In the genomic region with DNA sequence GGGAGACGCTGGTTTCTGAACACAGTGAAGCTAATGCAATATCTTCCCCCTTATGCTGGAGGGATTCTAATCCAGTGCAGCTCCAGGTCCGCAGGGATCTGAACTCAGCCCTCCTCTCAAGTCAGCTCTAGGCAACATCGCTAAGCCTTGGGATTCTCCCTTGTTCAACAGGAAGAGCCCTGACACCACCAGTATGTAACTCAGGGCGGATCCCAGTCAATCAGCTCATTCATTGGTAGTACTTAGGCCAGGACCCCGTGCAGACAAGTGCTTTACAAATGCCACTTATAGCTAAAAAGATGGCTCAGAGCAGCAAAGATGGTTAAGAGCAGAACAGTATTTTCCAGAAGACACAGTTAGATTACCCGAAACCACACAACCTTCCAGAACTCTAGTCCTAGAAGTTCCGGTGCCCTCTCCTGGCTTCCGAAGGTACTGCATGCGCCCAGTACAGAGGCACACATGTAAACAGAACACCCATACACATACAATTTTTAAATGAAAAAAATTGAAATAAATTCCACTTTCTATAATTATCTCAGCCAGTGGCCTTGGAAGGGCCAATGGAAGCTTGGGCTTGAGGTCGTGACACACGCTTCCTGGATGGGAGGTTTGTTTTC, we compare ENCODE assay signal across 8 mouse cellular contexts. TPM values are rescaled to one million over a fixed set of nuclear protein-coding genes. Genes with fewer than 3 reads are reported as not detected.
A peak's percentile ranks its signal among the peaks of the same experiment; 100 is the strongest.
DNase-seq lines count a peak whose midpoint lies in the region; ATAC-seq and TF ChIP-seq lines count a peak whose summit lies in the region.

No protein-coding gene starts in this region.

- 0 out of 4 replicates have a peak overlapping the region, but pooled peaks of 1 of the 2 experiments have one; percentile 30 for H3K4me3 ChIP-seq in ES-E14 (ENCODE audit: insufficient read depth in 1 of 2, low read depth in 1 of 2, low read length in 2 of 2, poor library complexity in 1 of 2, severe bottlenecking in 1 of 2)
- no peak overlapping the region for H3K4me3 ChIP-seq in forebrain, embryonic 15.5 days
- peak overlapping the region; percentile 22 for H3K4me3 ChIP-seq in liver, embryonic 16.5 days (ENCODE audit: low read depth, low read length)
- no peak overlapping the region for H3K4me3 ChIP-seq in neural tube, embryonic 11.5 days (ENCODE audit: low read depth, low read length)
- H3K4me3 ChIP-seq in testis, adult 2 months (ENCODE audit: control insufficient read depth, low read depth, low read length), result peak overlapping the region; percentile 51

- H3K27ac ChIP-seq in ES-E14 (ENCODE audit: insufficient read depth, low read depth, low read length, poor library complexity, severe bottlenecking), result no peak overlapping the region
- no peak overlapping the region for H3K27ac ChIP-seq in forebrain, embryonic 15.5 days (replicated peaks)
- no peak overlapping the region for H3K27ac ChIP-seq in liver, embryonic 16.5 days (ENCODE audit: low read length)
- H3K27ac ChIP-seq in neural tube, embryonic 11.5 days (ENCODE audit: low read depth, low read length), result no peak overlapping the region
- no peak overlapping the region for H3K27ac ChIP-seq in testis, adult 2 months (ENCODE audit: control insufficient read depth, insufficient read depth, low read depth, low read length)

- WGBS in forebrain, embryonic 15.5 days, result 27% methylated on average over 11 of the region's 11 CpGs
- WGBS in liver, embryonic 16.5 days (ENCODE audit: insufficient replicate concordance), result 17% methylated on average over 11 of the region's 11 CpGs
- WGBS in neural tube, embryonic 11.5 days, result 28% methylated on average over 11 of the region's 11 CpGs

- peaks cover 6% of the 10 kb centered on the region; the same call in 1 of the 2 replicates for H3K27me3 ChIP-seq in forebrain, embryonic 15.5 days
- no peaks in the 10 kb centered on the region for H3K27me3 ChIP-seq in liver, embryonic 16.5 days (ENCODE audit: control insufficient read depth, insufficient read depth, low read depth, low read length)
- no peaks in the 10 kb centered on the region for H3K27me3 ChIP-seq in neural tube, embryonic 11.5 days (ENCODE audit: control insufficient read depth, insufficient read depth, low read length)
- no peaks in the 10 kb centered on the region for H3K27me3 ChIP-seq in testis, adult 2 months (ENCODE audit: control insufficient read depth, insufficient read depth, low read length)

- H3K4me2 ChIP-seq in forebrain, embryonic 15.5 days (replicated peaks), result peak overlapping the region; percentile 27
- peak overlapping the region; percentile 29 for H3K4me2 ChIP-seq in liver, embryonic 16.5 days (ENCODE audit: low read depth, low read length)
- H3K4me2 ChIP-seq in neural tube, embryonic 11.5 days (ENCODE audit: low read depth), result peak overlapping the region; percentile 19

- TF ChIP-seq POLR2A in testis, adult 2 months (IDR thresholded peaks at IDR 0.05; ENCODE audit: control insufficient read depth, low read depth, low read length), result no peak

- ATAC-seq in forebrain, embryonic 15.5 days (replicated peaks), result no peak; the same call in 1 of the 2 replicates
- peak; percentile 21; the same call in 1 of the 2 replicates for ATAC-seq in liver, embryonic 16.5 days (ENCODE audit: low read depth)
- no peak for ATAC-seq in neural tube, embryonic 11.5 days (ENCODE audit: insufficient read depth, low FRiP score, low TSS enrichment)

- TF ChIP-seq CTCF in testis, adult 2 months (IDR thresholded peaks at IDR 0.05; ENCODE audit: control insufficient read depth, insufficient read depth, insufficient replicate concordance, low read depth, low read length), result peak; percentile 82; the same call in 1 of the 2 replicates

- intact Hi-C loops in heart, postnatal 14 days (cut with DNase I), result loop anchor here (1.0 kb wide), 1 partner anchor 48 kb away; no protein-coding TSS in a partner anchor

- H3K9ac ChIP-seq in ES-E14 (ENCODE audit: insufficient read depth, low read depth, low read length, poor library complexity, severe bottlenecking), result no peak overlapping the region
- no peak overlapping the region for H3K9ac ChIP-seq in forebrain, embryonic 15.5 days (replicated peaks)
- no peak overlapping the region for H3K9ac ChIP-seq in liver, embryonic 16.5 days (ENCODE audit: low read depth, low read length)
- H3K9ac ChIP-seq in neural tube, embryonic 11.5 days (ENCODE audit: low read length), result no peak overlapping the region

- no peaks in the 10 kb centered on the region for H3K36me3 ChIP-seq in ES-E14 (ENCODE audit: control insufficient read depth, insufficient read depth, low read length, poor library complexity, severe bottlenecking)
- H3K36me3 ChIP-seq in forebrain, embryonic 15.5 days, result no peaks in the 10 kb centered on the region
- H3K36me3 ChIP-seq in liver, embryonic 16.5 days (ENCODE audit: control insufficient read depth, insufficient read depth), result no peaks in the 10 kb centered on the region
- no peaks in the 10 kb centered on the region for H3K36me3 ChIP-seq in neural tube, embryonic 11.5 days (ENCODE audit: control insufficient read depth, insufficient read depth, low read length)
- H3K36me3 ChIP-seq in testis, adult 2 months (ENCODE audit: control insufficient read depth, insufficient read depth, low read length), result no peaks in the 10 kb centered on the region

- in situ Hi-C loops in ES-E14 (cut with MboI; ENCODE audit: low sequenced_read_pairs in 2 of 2, unreplicated experiment in 2 of 2), result loop anchor here in 1 of 2 experiments (5.0 kb wide), 1 partner anchor 42 kb away; no protein-coding TSS in a partner anchor

- H3K4me1 ChIP-seq in ES-E14 (ENCODE audit: control insufficient read depth in 2 of 2, insufficient read depth in 2 of 2, low read length in 2 of 2, poor library complexity in 1 of 2), result peaks cover 0 to 9% of the 10 kb centered on the region in 2 experiments; a peak in 2 of 4 replicates
- 0 out of 2 replicates have a peak, but pooled peaks cover 7% of the 10 kb centered on the region for H3K4me1 ChIP-seq in forebrain, embryonic 15.5 days
- H3K4me1 ChIP-seq in liver, embryonic 16.5 days (ENCODE audit: control insufficient read depth, low read depth, low read length), result no peaks in the 10 kb centered on the region
- no peaks in the 10 kb centered on the region for H3K4me1 ChIP-seq in neural tube, embryonic 11.5 days (ENCODE audit: control insufficient read depth, insufficient read depth, low read length)
- H3K4me1 ChIP-seq in testis, adult 2 months (ENCODE audit: control insufficient read depth, insufficient read depth, low read length), result peaks cover 9% of the 10 kb centered on the region

- peak; percentile 83 for DNase-seq in ES-E14 (ENCODE audit: low read depth, low spot score)
- peak; percentile 72 for DNase-seq in cerebellum, adult 11-12 months
- peak; percentile 83 to 91 for DNase-seq in heart, postnatal 14 days
- peak; percentile 94 to 95 for DNase-seq in kidney, postnatal 4 days
- DNase-seq in neural tube, embryonic 11.5 days (ENCODE audit: low spot score), result peak; percentile 83

- no peaks in the 10 kb centered on the region for H3K9me3 ChIP-seq in ES-E14 (ENCODE audit: control insufficient read depth, insufficient read depth, low read depth, low read length)
- H3K9me3 ChIP-seq in forebrain, embryonic 15.5 days, result no peaks in the 10 kb centered on the region
- no peaks in the 10 kb centered on the region for H3K9me3 ChIP-seq in liver, embryonic 16.5 days (replicated peaks; ENCODE audit: control insufficient read depth, low read length)
- no peaks in the 10 kb centered on the region for H3K9me3 ChIP-seq in neural tube, embryonic 11.5 days (ENCODE audit: control insufficient read depth, low read length)

TF ChIP-seq in ES-E14, 5 proteins besides CTCF, POLR2A, EP300 and RAD21:
- TF ChIP-seq ZC3H11A (IDR thresholded peaks at IDR 0.05; ENCODE audit: borderline replicate concordance, low read depth, low read length) (peak; percentile 33; the same call in 1 of the 2 replicates), CHD2 (IDR thresholded peaks at IDR 0.05; ENCODE audit: low read depth, low read length) (no peak), ZNF384 (IDR thresholded peaks at IDR 0.05; ENCODE audit: low read depth, low read length) (no peak), MAFK (IDR thresholded peaks at IDR 0.05; ENCODE audit: insufficient read depth, low read depth, low read length) (no peak), HCFC1 (IDR thresholded peaks at IDR 0.05; ENCODE audit: borderline replicate concordance, insufficient read depth, low read length) (no peak)
TF ChIP-seq in ES-E14: peak in this region for 1.

RNA-seq across cellular contexts. Expression of a gene that starts 9.7 kb away (rescaled TPM):
- 10.2 and 14.7 TPM in 2 replicates for total RNA-seq in ES-E14 (2012; rRNA removed)
- 7.2 and 7.9 TPM in 2 replicates for polyA plus RNA-seq in forebrain, embryonic 15.5 days (2015; fragmentation: Nextera tagmentation; extraction: Ambion mirVana)
- total RNA-seq in heart, postnatal 14 days (2021), result 1 to 10 TPM in 1 of 2 experiments, under 1 TPM in 1; 0.69 to 1.0 TPM
- polyA plus RNA-seq in liver, embryonic 16.5 days (2015; fragmentation: Nextera tagmentation; extraction: Ambion mirVana), result 0.64 and 0.92 TPM in 2 replicates
- polyA plus RNA-seq in neural tube, embryonic 11.5 days (2014; fragmentation: Nextera tagmentation; extraction: Ambion mirVana), result 4.7 and 5.0 TPM in 2 replicates
- polyA plus RNA-seq in testis, adult 2 months (2012; rRNA removed), result 37.0 and 42.7 TPM in 2 replicates

RNA-seq across cellular contexts. Expression of a gene that starts 11.3 kb away (rescaled TPM):
- total RNA-seq in ES-E14 (2012; rRNA removed), result 2.8 and 3.8 TPM in 2 replicates
- polyA plus RNA-seq in forebrain, embryonic 15.5 days (2015; fragmentation: Nextera tagmentation; extraction: Ambion mirVana), result not detected in 2 replicates
- total RNA-seq in heart, postnatal 14 days (2021), result not detected
- polyA plus RNA-seq in liver, embryonic 16.5 days (2015; fragmentation: Nextera tagmentation; extraction: Ambion mirVana), result not detected in 2 replicates
- polyA plus RNA-seq in neural tube, embryonic 11.5 days (2014; fragmentation: Nextera tagmentation; extraction: Ambion mirVana), result not detected in 2 replicates
- 0.30 TPM in 1 of 2 replicates, not detected in the other for polyA plus RNA-seq in testis, adult 2 months (2012; rRNA removed)

RNA-seq across cellular contexts. Expression of a gene that starts 24.8 kb away (rescaled TPM):
- total RNA-seq in ES-E14 (2012; rRNA removed), result not detected in 2 replicates
- not detected in 2 replicates for polyA plus RNA-seq in forebrain, embryonic 15.5 days (2015; fragmentation: Nextera tagmentation; extraction: Ambion mirVana)
- total RNA-seq in heart, postnatal 14 days (2021), result not detected
- not detected in 2 replicates for polyA plus RNA-seq in liver, embryonic 16.5 days (2015; fragmentation: Nextera tagmentation; extraction: Ambion mirVana)
- polyA plus RNA-seq in neural tube, embryonic 11.5 days (2014; fragmentation: Nextera tagmentation; extraction: Ambion mirVana), result not detected in 2 replicates
- polyA plus RNA-seq in testis, adult 2 months (2012; rRNA removed), result not detected in 2 replicates

RNA-seq across cellular contexts. Expression of a gene that starts 30.8 kb away (rescaled TPM):
- 3.2 and 5.5 TPM in 2 replicates for total RNA-seq in ES-E14 (2012; rRNA removed)
- 1.0 and 1.2 TPM in 2 replicates for polyA plus RNA-seq in forebrain, embryonic 15.5 days (2015; fragmentation: Nextera tagmentation; extraction: Ambion mirVana)
- 1 to 10 TPM; 4.1 to 5.2 TPM for total RNA-seq in heart, postnatal 14 days (2021)
- polyA plus RNA-seq in liver, embryonic 16.5 days (2015; fragmentation: Nextera tagmentation; extraction: Ambion mirVana), result 1.9 and 2.0 TPM in 2 replicates
- 0.69 TPM in 2 replicates for polyA plus RNA-seq in neural tube, embryonic 11.5 days (2014; fragmentation: Nextera tagmentation; extraction: Ambion mirVana)
- 2.7 and 4.1 TPM in 2 replicates for polyA plus RNA-seq in testis, adult 2 months (2012; rRNA removed)

Comparison
In these comparisons a context has a peak if more than half of its experiments do, and no peak if none do; other contexts are left out.
1. H3K4me3 ChIP-seq: peak in liver, embryonic 16.5 days (single experiment) and testis, adult 2 months (single experiment); none in forebrain, embryonic 15.5 days (single experiment) and neural tube, embryonic 11.5 days (single experiment).
2. Peak in every context shown above with its lines, with median percentiles within 50 percentile points of each other: DNase-seq and H3K4me2 ChIP-seq.